Mouse (Mus musculus) G1E (cell line): ENCODE results near the gene Tbpl1. TPM values are rescaled to one million over a fixed set of nuclear protein-coding genes. Genes with fewer than 3 reads are reported as not detected.

ENCODE experiments used
- ATAC-seq: 2 replicates; pipeline ENCODE4 v1.8.0; 2016; ENCODE audit warnings: mild to moderate bottlenecking; ENCODE audit not compliant: insufficient number of reproducible peaks, poor library complexity, low FRiP score, severe bottlenecking; ENCODE audit errors: extremely low read depth
- DNase-seq: peaks from one replicate; pipeline ENCODE4 v3.0.0; 2012; ENCODE audit warnings: low spot score
- H3K27me3 ChIP-seq: 2 replicates; pipeline ENCODE4 v1.6.1; 2012; ENCODE audit warnings: mild to moderate bottlenecking, low read length, inconsistent platforms; ENCODE audit not compliant: insufficient read depth
- H3K36me3 ChIP-seq: replicated peaks from 2 replicates; pipeline ENCODE3; 2012; ENCODE audit warnings: mild to moderate bottlenecking, inconsistent platforms
- H3K4me1 ChIP-seq: 2 replicates; pipeline ENCODE4 v1.6.1; 2012; ENCODE audit warnings: low read depth, low read length, inconsistent platforms, mixed read lengths; ENCODE audit not compliant: insufficient read depth
- H3K4me3 ChIP-seq: 2 replicates; pipeline ENCODE4 v1.5.1; 2012; ENCODE audit warnings: low read depth, mild to moderate bottlenecking, inconsistent platforms, low read length, moderate library complexity, mixed read lengths
- H3K9me3 ChIP-seq: replicated peaks from 2 replicates; pipeline ENCODE4 v1.6.1; 2012; ENCODE audit warnings: inconsistent platforms
- CTCF ChIP-seq: IDR thresholded peaks from 2 replicates; pipeline ENCODE4 v1.5.1; 2012; ENCODE audit warnings: low read depth, low read length, inconsistent platforms, mixed read lengths
- GATA1 ChIP-seq: IDR thresholded peaks from 2 replicates; pipeline ENCODE4 v1.6.1; 2012; ENCODE audit warnings: borderline replicate concordance, low read length, inconsistent platforms, mixed read lengths
- GATA2 ChIP-seq: IDR thresholded peaks from 2 replicates; pipeline ENCODE4 v1.6.1; 2012; ENCODE audit warnings: low read depth, low read length, inconsistent platforms, borderline replicate concordance
- POLR2AphosphoS5 ChIP-seq: IDR thresholded peaks from 2 replicates; pipeline ENCODE4 v1.6.1; 2012; ENCODE audit warnings: low read depth, low read length, inconsistent platforms; ENCODE audit not compliant: insufficient replicate concordance
- TAL1 ChIP-seq: conservative IDR thresholded peaks from 2 replicates; pipeline ENCODE4 v1.6.1; 2012; ENCODE audit warnings: low read depth, low read length, inconsistent platforms, mixed read lengths
- polyA plus RNA-seq: library from polyadenylated mRNA; stranded (reverse); fragments of >175 nt; gene quantifications from 2 replicates; pipeline ENCODE4 v1.2.3, GENCODE M21; 2012
- total RNA-seq, 2 experiments: library from RNA; stranded (forward) in 1 of 2; stranded (reverse) in 1 of 2; fragments of 200-1000 nt in 1 of 2; fragments of >200 nt in 1 of 2; fragmentation: Nextera tagmentation in 1 of 2; gene quantifications; 2 replicates each; pipeline ENCODE4 v1.2.3; 2014 to 2017

Gene Tbpl1
- total and polyA plus RNA-seq, 3 experiments: 55.1 to 94.5 (median 85.1) TPM

DNA sequence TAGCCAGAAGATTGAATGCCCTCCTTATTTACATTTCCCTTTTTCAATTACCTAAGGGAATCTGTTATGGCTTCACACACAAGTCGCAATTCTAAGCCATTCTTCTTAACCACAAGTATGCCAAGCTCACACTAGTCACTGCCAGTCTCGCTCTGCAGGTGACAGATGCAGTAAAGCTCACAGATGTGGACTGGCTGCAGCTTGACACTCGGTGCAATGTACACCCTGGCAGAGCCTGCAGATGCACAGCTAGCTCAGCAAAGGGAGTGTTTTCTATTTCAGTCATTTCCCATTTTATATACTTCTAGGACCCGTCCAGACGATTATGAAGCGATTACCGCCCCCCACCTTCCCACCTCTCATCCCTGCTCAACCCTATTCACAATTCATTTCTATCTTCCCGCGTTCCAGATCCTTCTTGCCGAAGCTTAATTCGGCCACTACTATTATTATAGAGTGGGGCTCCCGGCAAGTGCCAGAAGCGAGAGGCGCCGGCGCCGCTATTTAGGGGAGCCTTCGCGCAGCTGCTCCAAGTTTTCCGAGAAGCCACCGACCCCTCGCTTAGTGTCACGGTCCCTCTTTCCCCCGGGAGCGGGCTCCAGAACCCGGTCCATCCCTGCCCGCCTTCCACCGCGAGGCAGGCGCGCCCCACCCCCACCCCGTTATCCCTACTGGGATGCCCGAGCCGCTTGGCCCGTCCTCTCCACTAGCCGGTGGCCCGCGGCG is 1.3 kb downstream of the Tbpl1 start:
- ATAC-seq (no peak), DNase-seq (no peak)
- H3K9me3 ChIP-seq: no peaks in the 10 kb centered on the region
- H3K4me3 ChIP-seq: peak overlapping the region; percentile 91
- H3K4me1 ChIP-seq: peaks cover 57% of the 10 kb centered on the region
- no peak for TF ChIP-seq TAL1
- no peaks in the 10 kb centered on the region for H3K27me3 ChIP-seq
- H3K36me3 ChIP-seq: peaks cover 3% of the 10 kb centered on the region

GRCm38 (mm10) chr10:22728257-22728656 is 3.5 kb downstream of the Tbpl1 start:
- TF ChIP-seq POLR2AphosphoS5: no peak
- TF ChIP-seq TAL1: no peak
- no peak for TF ChIP-seq GATA1
- TF ChIP-seq GATA2: no peak
- no peak for TF ChIP-seq CTCF
- ATAC-seq: no peak
- Histone ChIP-seq H3K27me3 (no peaks in the 10 kb centered on the region), H3K4me1 (peaks cover 75% of the 10 kb centered on the region), H3K9me3 (no peaks in the 10 kb centered on the region), H3K36me3 (peaks cover 16% of the 10 kb centered on the region), H3K4me3 (no peak overlapping the region)
- DNase-seq: no peak

DNA sequence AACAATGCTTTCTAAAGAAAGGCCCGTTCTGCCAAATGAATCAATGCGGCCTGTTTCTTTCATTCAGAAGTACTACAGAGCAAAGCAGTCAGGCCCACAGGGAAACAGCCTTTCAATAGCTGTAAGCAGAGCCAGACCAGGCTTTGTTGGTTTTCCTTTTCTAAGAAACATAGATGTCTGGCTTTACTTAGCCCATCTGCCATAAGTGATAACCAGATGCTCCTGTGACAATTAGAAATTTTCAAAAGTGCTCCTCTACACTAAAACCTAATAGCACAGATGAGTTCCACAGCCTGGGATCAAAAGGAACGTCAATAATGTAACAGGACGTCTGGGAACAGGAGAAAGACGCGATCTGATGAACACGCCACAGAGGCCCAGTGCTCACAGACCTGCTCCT is 5.4 kb downstream of the Tbpl1 start:
- Histone ChIP-seq H3K4me3 (peak overlapping the region; percentile 51; the same call in 1 of the 2 replicates), H3K4me1 (peaks cover 74% of the 10 kb centered on the region), H3K27me3 (no peaks in the 10 kb centered on the region), H3K9me3 (no peaks in the 10 kb centered on the region), H3K36me3 (peaks cover 23% of the 10 kb centered on the region)
- ATAC-seq (no peak; the same call in 1 of the 2 replicates), DNase-seq (no peak)
- TF ChIP-seq TAL1: peak; percentile 58
- no peak for TF ChIP-seq GATA2

- Histone ChIP-seq H3K36me3 (peaks cover 27% of the 10 kb centered on the region), H3K4me3 (no peak overlapping the region), H3K27me3 (no peaks in the 10 kb centered on the region), H3K4me1 (peaks cover 81% of the 10 kb centered on the region), H3K9me3 (no peaks in the 10 kb centered on the region)
- peak; percentile 40; the same call in 1 of the 2 replicates for TF ChIP-seq TAL1
- no peak for TF ChIP-seq GATA1
- TF ChIP-seq GATA2: no peak
- TF ChIP-seq CTCF: no peak
- no peak for TF ChIP-seq POLR2AphosphoS5
- ATAC-seq (peak; percentile 22; the same call in 1 of the 2 replicates), DNase-seq (no peak)
Observed at GRCm38 (mm10) chr10:22725166-22725565, 6.6 kb downstream of the Tbpl1 start.

GRCm38 (mm10) chr10:22720781-22721529 is 10.8 kb downstream of the Tbpl1 start:
- TF ChIP-seq GATA1 (no peak), TAL1 (no peak), POLR2AphosphoS5 (no peak), GATA2 (no peak), CTCF (no peak)
- H3K9me3 ChIP-seq: no peaks in the 10 kb centered on the region
- H3K36me3 ChIP-seq: peaks cover 38% of the 10 kb centered on the region
- no peak overlapping the region for H3K4me3 ChIP-seq
- DNase-seq (no peak), ATAC-seq (no peak)
- peaks cover 57% of the 10 kb centered on the region for H3K4me1 ChIP-seq
- H3K27me3 ChIP-seq: no peaks in the 10 kb centered on the region

DNA sequence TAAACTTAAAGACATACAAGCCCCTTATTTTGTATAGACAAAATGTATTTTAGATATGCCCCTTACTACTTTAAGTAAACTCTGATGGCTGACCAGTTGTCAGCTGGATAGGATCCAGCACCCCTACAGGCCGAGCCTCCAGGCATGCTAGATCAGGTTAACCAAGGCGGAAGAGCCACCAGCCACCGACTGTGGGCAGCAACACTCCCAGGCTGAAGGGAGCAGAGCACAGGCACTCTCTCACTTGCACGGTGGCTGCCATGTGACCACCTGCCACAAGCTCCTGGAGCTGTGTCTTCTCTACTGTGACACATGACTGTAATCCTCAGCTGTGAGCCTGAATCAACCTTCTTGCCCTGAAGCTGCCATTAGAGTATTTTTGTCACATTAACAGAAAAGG is 13.3 kb downstream of the Tbpl1 start:
- Histone ChIP-seq H3K9me3 (no peaks in the 10 kb centered on the region), H3K4me3 (no peak overlapping the region; the same call in 1 of the 2 replicates), H3K4me1 (peaks cover 45% of the 10 kb centered on the region), H3K27me3 (no peaks in the 10 kb centered on the region), H3K36me3 (peaks cover 44% of the 10 kb centered on the region)
- no peak for DNase-seq
- TF ChIP-seq POLR2AphosphoS5 (no peak), GATA1 (no peak), TAL1 (no peak), GATA2 (no peak), CTCF (no peak)
- peak; percentile 83 for ATAC-seq
